Mouse (Mus musculus): ENCODE measurements around the gene Pclo. TPM values are rescaled to one million over a fixed set of nuclear protein-coding genes. Genes with fewer than 3 reads are reported as not detected.

Pclo gene
- polyA plus RNA-seq, 1 experiment from 2014 or later = 13.9 TPM

GRCm38 (mm10) chr5:14575626-14576025, 60.9 kb downstream of the Pclo start:
- Histone ChIP-seq H3K9ac (replicated peaks) (no peak overlapping the region), H3K27ac (replicated peaks) (no peak overlapping the region), H3K4me3 (replicated peaks) (no peak overlapping the region), H3K27me3 (replicated peaks) (no peaks in the 10 kb centered on the region), H3K36me3 (no peaks in the 10 kb centered on the region), H3K9me3 (replicated peaks) (no peaks in the 10 kb centered on the region), H3K4me1 (no peaks in the 10 kb centered on the region), H3K4me2 (no peak overlapping the region)
- no peak for ATAC-seq (ENCODE audit: low FRiP score)
- WGBS = 96% methylated on average over 3 of the region's 3 CpGs

- Histone ChIP-seq H3K4me3 (replicated peaks) (no peak overlapping the region), H3K36me3 (no peaks in the 10 kb centered on the region), H3K27me3 (replicated peaks) (no peaks in the 10 kb centered on the region), H3K4me1 (no peaks in the 10 kb centered on the region; the same call in 1 of the 2 replicates), H3K9me3 (replicated peaks) (no peaks in the 10 kb centered on the region), H3K9ac (replicated peaks) (no peak overlapping the region), H3K4me2 (no peak overlapping the region), H3K27ac (replicated peaks) (no peak overlapping the region)
- WGBS = 83% methylated on average over 3 of the region's 3 CpGs
- ATAC-seq (ENCODE audit: low FRiP score) = peak; percentile 47; the same call in 1 of the 2 replicates
Observed at GRCm38 (mm10) chr5:14591479-14591878, 76.8 kb downstream of the Pclo start.

GRCm38 (mm10) chr5:14595426-14596013, 80.8 kb downstream of the Pclo start:
- Histone ChIP-seq H3K9me3 (replicated peaks) (no peaks in the 10 kb centered on the region), H3K27ac (replicated peaks) (no peak overlapping the region), H3K27me3 (replicated peaks) (no peaks in the 10 kb centered on the region), H3K4me3 (replicated peaks) (no peak overlapping the region), H3K36me3 (no peaks in the 10 kb centered on the region), H3K4me2 (no peak overlapping the region), H3K9ac (replicated peaks) (no peak overlapping the region), H3K4me1 (no peaks in the 10 kb centered on the region; the same call in 1 of the 2 replicates)
- no peak for ATAC-seq (ENCODE audit: low FRiP score)
- 58% methylated on average over 2 of the region's 2 CpGs for WGBS

DNA sequence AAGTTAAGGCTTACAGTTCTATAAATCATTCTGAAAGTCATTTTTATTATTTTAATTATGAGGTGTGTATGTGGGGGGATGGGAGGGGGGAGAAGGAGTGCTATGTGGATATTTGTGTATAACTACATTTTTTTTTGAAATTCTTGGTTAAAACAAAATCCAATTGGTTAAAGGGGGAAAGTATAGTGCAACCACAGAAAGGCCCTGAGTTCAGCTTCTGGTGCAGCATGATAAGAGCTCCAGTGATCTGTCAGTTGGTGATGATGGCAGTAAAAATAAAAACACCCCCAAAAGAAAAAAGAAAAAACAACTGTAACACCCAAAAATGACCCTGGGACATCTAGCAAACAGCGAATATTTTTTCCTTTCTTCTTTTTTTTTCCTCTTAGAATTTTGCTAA, 93.6 kb downstream of the Pclo start:
- H3K4me1 ChIP-seq = no peaks in the 10 kb centered on the region
- no peaks in the 10 kb centered on the region for H3K27me3 ChIP-seq (replicated peaks)
- no peaks in the 10 kb centered on the region for H3K36me3 ChIP-seq
- H3K9me3 ChIP-seq (replicated peaks) = no peaks in the 10 kb centered on the region
- H3K4me3 ChIP-seq (replicated peaks) = no peak overlapping the region
- no peak overlapping the region for H3K27ac ChIP-seq (replicated peaks)
- H3K4me2 ChIP-seq = no peak overlapping the region
- no peak overlapping the region for H3K9ac ChIP-seq (replicated peaks)
- ATAC-seq (ENCODE audit: low FRiP score) = no peak
- WGBS = 64% methylated on average over 1 of the region's 1 CpGs

DNA sequence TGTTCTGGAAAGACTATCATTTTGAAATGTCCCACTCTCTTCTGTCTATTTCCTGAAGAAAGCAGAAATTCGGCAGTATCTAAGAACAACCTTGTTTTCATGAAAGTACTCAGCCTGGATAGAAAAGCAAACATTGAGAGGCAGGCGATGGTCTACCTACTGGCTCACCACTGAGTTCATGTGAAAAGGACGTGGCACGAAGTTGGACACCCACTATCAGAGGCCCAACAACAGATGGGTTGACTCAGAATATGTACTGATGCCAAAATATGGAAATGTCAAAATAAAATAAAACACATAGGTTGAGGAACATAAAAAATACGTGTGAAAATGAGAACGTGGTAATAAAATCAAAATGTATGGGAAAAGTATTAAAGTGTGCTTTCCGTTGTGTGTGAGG, 106.4 kb downstream of the Pclo start:
- Histone ChIP-seq H3K9ac (replicated peaks) (no peak overlapping the region), H3K4me3 (replicated peaks) (no peak overlapping the region), H3K36me3 (no peaks in the 10 kb centered on the region), H3K27me3 (replicated peaks) (no peaks in the 10 kb centered on the region), H3K4me1 (no peaks in the 10 kb centered on the region), H3K27ac (replicated peaks) (no peak overlapping the region), H3K4me2 (no peak overlapping the region), H3K9me3 (replicated peaks) (no peaks in the 10 kb centered on the region)
- WGBS = 85% methylated on average over 7 of the region's 7 CpGs
- no peak for ATAC-seq (ENCODE audit: low FRiP score)

DNA sequence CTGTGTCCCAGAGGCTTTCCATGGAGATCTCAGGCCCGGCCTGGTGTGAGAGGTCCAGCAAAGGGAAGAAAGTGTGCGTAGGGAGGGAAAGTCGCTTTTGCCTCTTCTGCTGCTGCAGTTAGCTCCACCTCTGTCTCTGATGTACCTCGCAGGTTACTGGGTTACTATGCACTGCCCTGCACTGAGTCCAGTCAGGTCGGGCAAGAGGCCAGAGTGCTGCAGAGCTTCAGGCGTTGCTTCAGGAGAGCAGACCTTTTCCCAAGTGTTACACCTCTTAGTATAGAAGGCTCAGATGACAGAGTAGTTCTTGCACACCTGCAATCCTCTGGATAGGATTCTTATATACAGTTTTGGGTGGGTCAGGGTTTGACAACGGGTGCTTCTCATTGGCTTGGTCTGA, 108.6 kb downstream of the Pclo start:
- Histone ChIP-seq H3K4me2 (no peak overlapping the region), H3K9ac (replicated peaks) (no peak overlapping the region), H3K36me3 (no peaks in the 10 kb centered on the region), H3K27me3 (replicated peaks) (no peaks in the 10 kb centered on the region), H3K4me1 (no peaks in the 10 kb centered on the region), H3K27ac (replicated peaks) (no peak overlapping the region), H3K9me3 (replicated peaks) (no peaks in the 10 kb centered on the region), H3K4me3 (replicated peaks) (no peak overlapping the region)
- WGBS = 82% methylated on average over 7 of the region's 7 CpGs
- ATAC-seq (ENCODE audit: low FRiP score) = no peak

GRCm38 (mm10) chr5:14641260-14641659, 126.5 kb downstream of the Pclo start:
- Histone ChIP-seq H3K36me3 (no peaks in the 10 kb centered on the region), H3K9me3 (replicated peaks) (no peaks in the 10 kb centered on the region), H3K4me2 (no peak overlapping the region), H3K9ac (replicated peaks) (no peak overlapping the region), H3K4me1 (no peaks in the 10 kb centered on the region), H3K27ac (replicated peaks) (no peak overlapping the region), H3K4me3 (replicated peaks) (no peak overlapping the region), H3K27me3 (replicated peaks) (no peaks in the 10 kb centered on the region)
- ATAC-seq (ENCODE audit: low FRiP score) = no peak
- 86% methylated on average over 1 of the region's 1 CpGs for WGBS

DNA sequence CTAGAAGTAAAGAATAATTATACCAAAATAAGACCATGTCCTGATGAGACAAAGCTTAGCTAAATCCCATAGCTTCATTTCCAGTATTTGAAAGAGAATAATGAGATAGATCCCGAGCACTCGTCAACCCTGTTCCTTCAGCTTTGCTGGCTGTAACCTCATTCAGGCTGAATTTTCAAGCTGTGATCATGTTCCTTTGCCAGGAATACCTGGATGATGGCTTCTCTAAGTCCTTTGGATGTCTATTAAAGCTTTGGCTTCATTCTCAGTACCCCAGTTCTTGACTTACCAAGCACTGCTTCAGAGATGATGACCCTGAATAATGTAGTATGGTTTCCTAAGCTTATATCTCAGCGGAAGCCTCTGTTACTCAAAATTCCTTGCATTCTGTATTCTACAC, 131.1 kb downstream of the Pclo start:
- H3K27ac ChIP-seq (replicated peaks) = no peak overlapping the region
- 93% methylated on average over 3 of the region's 3 CpGs for WGBS
- H3K9ac ChIP-seq (replicated peaks) = no peak overlapping the region
- H3K4me1 ChIP-seq = no peaks in the 10 kb centered on the region
- no peak overlapping the region for H3K4me2 ChIP-seq
- no peak for ATAC-seq (ENCODE audit: low FRiP score)
- no peaks in the 10 kb centered on the region for H3K36me3 ChIP-seq
- no peaks in the 10 kb centered on the region for H3K27me3 ChIP-seq (replicated peaks)
- H3K9me3 ChIP-seq (replicated peaks) = no peaks in the 10 kb centered on the region
- H3K4me3 ChIP-seq (replicated peaks) = no peak overlapping the region

GRCm38 (mm10) chr5:14660637-14661036, 145.9 kb downstream of the Pclo start:
- Histone ChIP-seq H3K4me1 (no peaks in the 10 kb centered on the region), H3K27me3 (replicated peaks) (no peaks in the 10 kb centered on the region), H3K4me2 (no peak overlapping the region), H3K27ac (replicated peaks) (no peak overlapping the region), H3K9me3 (replicated peaks) (no peaks in the 10 kb centered on the region), H3K36me3 (no peaks in the 10 kb centered on the region), H3K9ac (replicated peaks) (no peak overlapping the region), H3K4me3 (replicated peaks) (no peak overlapping the region)
- no peak for ATAC-seq (ENCODE audit: low FRiP score)
- WGBS = 43% methylated on average over 1 of the region's 1 CpGs

DNA sequence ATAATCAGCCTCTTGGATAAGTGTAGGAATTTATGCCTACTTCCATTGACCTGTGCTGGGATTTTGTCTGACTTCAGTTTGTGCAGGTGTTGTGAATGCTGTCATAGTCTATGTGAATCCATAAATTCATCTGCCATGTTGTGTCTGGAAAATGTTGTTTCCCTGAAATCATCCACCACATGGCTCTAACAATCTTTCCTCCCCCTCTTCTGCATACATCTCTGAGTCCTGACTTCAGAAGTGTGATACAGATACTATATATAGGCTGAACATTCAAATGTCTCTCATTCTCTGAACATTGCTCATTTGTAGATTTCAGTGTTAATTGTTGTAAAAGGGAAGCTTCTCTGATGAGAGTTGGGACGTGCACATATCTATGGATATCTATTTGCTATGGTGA, 147.5 kb downstream of the Pclo start:
- Histone ChIP-seq H3K4me1 (no peaks in the 10 kb centered on the region), H3K36me3 (no peaks in the 10 kb centered on the region), H3K4me2 (no peak overlapping the region), H3K27ac (replicated peaks) (no peak overlapping the region), H3K4me3 (replicated peaks) (no peak overlapping the region), H3K9me3 (replicated peaks) (no peaks in the 10 kb centered on the region), H3K27me3 (replicated peaks) (no peaks in the 10 kb centered on the region), H3K9ac (replicated peaks) (no peak overlapping the region)
- WGBS = 90% methylated on average over 1 of the region's 1 CpGs
- ATAC-seq (ENCODE audit: low FRiP score) = no peak

DNA sequence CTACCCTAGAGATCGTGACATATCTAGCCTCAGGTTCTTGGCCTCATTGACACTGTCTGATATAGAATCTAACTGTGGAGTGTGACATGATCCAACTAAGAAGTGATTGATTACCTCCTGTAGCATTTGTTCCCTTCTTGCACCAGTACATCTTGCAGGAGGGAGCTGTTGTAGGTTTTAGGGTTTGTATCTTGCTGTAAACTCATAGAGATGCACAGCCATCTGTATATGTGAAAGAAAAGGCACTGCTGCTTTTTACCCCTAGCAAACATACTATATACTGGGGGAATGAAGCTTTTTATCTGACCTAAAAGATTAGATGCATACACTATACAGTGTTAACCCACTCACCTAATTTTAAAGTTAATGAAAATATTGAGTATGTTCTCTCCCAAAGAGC, 147.9 kb downstream of the Pclo start:
- H3K27ac ChIP-seq (replicated peaks) = no peak overlapping the region
- no peak overlapping the region for H3K4me3 ChIP-seq (replicated peaks)
- H3K4me1 ChIP-seq = no peaks in the 10 kb centered on the region
- no peak overlapping the region for H3K4me2 ChIP-seq
- H3K9me3 ChIP-seq (replicated peaks) = no peaks in the 10 kb centered on the region
- H3K27me3 ChIP-seq (replicated peaks) = no peaks in the 10 kb centered on the region
- H3K9ac ChIP-seq (replicated peaks) = no peak overlapping the region
- WGBS = 95% methylated on average over 1 of the region's 1 CpGs
- ATAC-seq (ENCODE audit: low FRiP score) = no peak
- H3K36me3 ChIP-seq = no peaks in the 10 kb centered on the region

GRCm38 (mm10) chr5:14680419-14680818, 165.7 kb downstream of the Pclo start:
- H3K27ac ChIP-seq (replicated peaks) = no peak overlapping the region
- no peak overlapping the region for H3K4me2 ChIP-seq
- no peak overlapping the region for H3K9ac ChIP-seq (replicated peaks)
- H3K36me3 ChIP-seq = peaks cover 76% of the 10 kb centered on the region
- H3K9me3 ChIP-seq (replicated peaks) = no peaks in the 10 kb centered on the region
- WGBS = 95% methylated on average over 6 of the region's 6 CpGs
- no peak for ATAC-seq (ENCODE audit: low FRiP score)
- H3K4me3 ChIP-seq (replicated peaks) = no peak overlapping the region
- H3K4me1 ChIP-seq = no peaks in the 10 kb centered on the region
- no peaks in the 10 kb centered on the region for H3K27me3 ChIP-seq (replicated peaks)

DNA sequence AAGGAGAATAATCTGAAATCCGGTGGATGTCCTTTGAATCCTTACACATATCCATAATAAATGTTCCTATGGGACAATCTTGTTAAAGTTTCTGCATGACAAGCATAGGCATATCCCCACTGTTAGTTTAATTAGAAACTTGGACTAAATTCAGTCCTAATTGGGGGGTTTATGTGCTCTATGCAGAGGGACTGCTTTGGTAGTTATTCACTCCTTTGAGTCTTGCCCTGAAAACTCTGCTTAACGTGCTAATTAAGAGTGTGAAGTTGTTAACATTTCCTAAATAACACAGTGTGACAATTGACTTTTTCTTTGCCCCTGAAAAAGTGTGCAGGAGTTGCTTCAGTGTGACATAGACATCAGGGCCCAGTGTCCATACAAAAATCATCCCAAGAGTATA, 177.3 kb downstream of the Pclo start:
- no peak overlapping the region for H3K27ac ChIP-seq (replicated peaks)
- no peak for ATAC-seq (ENCODE audit: low FRiP score)
- H3K4me1 ChIP-seq = no peaks in the 10 kb centered on the region
- no peaks in the 10 kb centered on the region for H3K9me3 ChIP-seq (replicated peaks)
- H3K9ac ChIP-seq (replicated peaks) = no peak overlapping the region
- H3K36me3 ChIP-seq = no peaks in the 10 kb centered on the region
- H3K4me2 ChIP-seq = no peak overlapping the region
- H3K4me3 ChIP-seq (replicated peaks) = no peak overlapping the region
- H3K27me3 ChIP-seq (replicated peaks) = no peaks in the 10 kb centered on the region
- 54% methylated on average over 2 of the region's 2 CpGs for WGBS

Data from neural tube, embryonic 15.5 days (tissue).